Mouse (Mus musculus): ENCODE measurements around the gene Slamf6. TPM values are rescaled to one million over a fixed set of nuclear protein-coding genes. Genes with fewer than 3 reads are reported as not detected.

Slamf6 gene
- under 1 TPM in 1 of 2 experiments, not detected in 1; under 0.01 TPM for polyA plus RNA-seq (2012; fragmentation: generic; extraction: Trizol)

GRCm38 (mm10) chr1:171917305-171918039 is at the start of gene Slamf6:
TSS of gene Slamf6 (plus strand) at chr1:171917515.

GRCm38 (mm10) chr1:171895364-171895763 is 22.0 kb upstream of the Slamf6 start, which contains the start of gene Gm10521:
TSS of gene Gm10521 (plus strand) at chr1:171895664.

Other genes starting within 250 kb of the Slamf6 start
- under 1 TPM in 1 of 2 experiments, not detected in 1; 0.15 TPM for gene Cd48, start 235.5 kb upstream of the Slamf6 start, polyA plus RNA-seq (2012; fragmentation: generic; extraction: Trizol)
- under 1 TPM in 1 of 2 experiments, not detected in 1; 0.04 TPM for gene Slamf1, start 150.4 kb upstream of the Slamf6 start, polyA plus RNA-seq (2012; fragmentation: generic; extraction: Trizol)
- gene Cd84, start 77.8 kb upstream of the Slamf6 start, polyA plus RNA-seq (2012; fragmentation: generic; extraction: Trizol) = not detected
- not detected for gene Gm10521, start 21.9 kb upstream of the Slamf6 start, polyA plus RNA-seq (2012; fragmentation: generic; extraction: Trizol)
- 1 to 10 TPM; 1.4 to 5.0 TPM for gene Vangl2, start 110.9 kb downstream of the Slamf6 start, polyA plus RNA-seq (2012; fragmentation: generic; extraction: Trizol)
- not detected for gene Nhlh1, start 140.1 kb downstream of the Slamf6 start, polyA plus RNA-seq (2012; fragmentation: generic; extraction: Trizol)
- gene Copa, start 165.0 kb downstream of the Slamf6 start, polyA plus RNA-seq (2012; fragmentation: generic; extraction: Trizol) = 100 to 1,000 TPM in 1 of 2 experiments, 10 to 100 TPM in 1; 49.1 to 154 TPM
- 10 to 100 TPM in 1 of 2 experiments, 1 to 10 TPM in 1; 9.3 to 52.9 TPM for gene Ncstn, start 165.3 kb downstream of the Slamf6 start, polyA plus RNA-seq (2012; fragmentation: generic; extraction: Trizol)
- 10 to 100 TPM; 22.3 to 50.0 TPM for gene Pex19, start 209.2 kb downstream of the Slamf6 start, polyA plus RNA-seq (2012; fragmentation: generic; extraction: Trizol)
- gene Dcaf8, start 230.6 kb downstream of the Slamf6 start, polyA plus RNA-seq (2012; fragmentation: generic; extraction: Trizol) = 10 to 100 TPM in 1 of 2 experiments, 1 to 10 TPM in 1; 8.8 to 50.5 TPM

Measured in C3H10T1/2 (cell line).